Mouse (Mus musculus): ENCODE measurements at regions not wholly inside any gene's neighbourhood (a gene's known extent, or its start where the extent isn't known, plus 50 kb on each side); places are given as distances from the start of the nearest gene placed in this dataset.

- no peak for DNase-seq
Measured at GRCm38 (mm10) chr6:16365450-16365849, 532.8 kb downstream of the Tfec start.

GRCm38 (mm10) chr6:16362057-16362456 is 536.2 kb downstream of the Tfec start:
- DNase-seq: no peak

GRCm38 (mm10) chr6:16359881-16360711 is 538.1 kb downstream of the Tfec start:
- DNase-seq: peak; percentile 1 to 4

- DNase-seq: no peak
Measured at GRCm38 (mm10) chr6:16359464-16359863, 538.8 kb downstream of the Tfec start.

- DNase-seq: no peak
Measured at GRCm38 (mm10) chr6:16333638-16334037, 564.6 kb downstream of the Tfec start.

GRCm38 (mm10) chr6:16314305-16315010 is 583.8 kb downstream of the Tfec start:
- DNase-seq: no peak

- DNase-seq: no peak
Measured at GRCm38 (mm10) chr6:16312915-16313314, 585.3 kb downstream of the Tfec start.

- DNase-seq: no peak
Measured at GRCm38 (mm10) chr6:16283328-16284072, 563.0 kb downstream of the Mdfic start.

GRCm38 (mm10) chr6:16281938-16282337 is 561.5 kb downstream of the Mdfic start:
- no peak for DNase-seq
